Mouse (Mus musculus) megakaryocyte, embryonic 14.5 days (primary cell): Measurements from ENCODE around the gene Tex35. TPM values are rescaled to one million over a fixed set of nuclear protein-coding genes. Genes with fewer than 3 reads are reported as not detected.
A peak's percentile ranks its signal among the peaks of the same experiment; 100 is the strongest.

ENCODE experiments used
- H3K27me3 ChIP-seq: replicated peaks from 2 replicates; pipeline ENCODE3; 2012; ENCODE audit warnings: inconsistent platforms
- H3K36me3 ChIP-seq: replicated peaks from 2 replicates; pipeline ENCODE3; 2012; ENCODE audit warnings: low read length, inconsistent platforms, mixed read lengths
- H3K4me1 ChIP-seq: 2 replicates; pipeline ENCODE4 v1.6.1; 2012; ENCODE audit warnings: inconsistent platforms
- H3K4me3 ChIP-seq: replicated peaks from 2 replicates; pipeline ENCODE3; 2012; ENCODE audit warnings: moderate library complexity, mild to moderate bottlenecking, inconsistent platforms
- H3K9me3 ChIP-seq: 2 replicates; pipeline ENCODE4 v1.6.1; 2012; ENCODE audit warnings: inconsistent platforms
- FLI1 ChIP-seq: IDR thresholded peaks from 2 replicates; pipeline ENCODE4 v1.6.1; 2012; ENCODE audit warnings: low read length, inconsistent platforms, mixed read lengths
- GATA1 ChIP-seq: IDR thresholded peaks from 3 replicates; pipeline ENCODE4 v1.6.1; 2012; ENCODE audit warnings: mixed read lengths, low read length, inconsistent platforms, borderline replicate concordance
- polyA plus RNA-seq: library from polyadenylated mRNA; stranded (reverse); fragments of >175 nt; gene quantifications from 2 replicates; pipeline ENCODE4 v1.2.3, GENCODE M21; 2012; ENCODE audit warnings: low replicate concordance; ENCODE audit not compliant: insufficient read depth

The Tex35 gene
- polyA plus RNA-seq, 1 experiment, result not detected

DNA sequence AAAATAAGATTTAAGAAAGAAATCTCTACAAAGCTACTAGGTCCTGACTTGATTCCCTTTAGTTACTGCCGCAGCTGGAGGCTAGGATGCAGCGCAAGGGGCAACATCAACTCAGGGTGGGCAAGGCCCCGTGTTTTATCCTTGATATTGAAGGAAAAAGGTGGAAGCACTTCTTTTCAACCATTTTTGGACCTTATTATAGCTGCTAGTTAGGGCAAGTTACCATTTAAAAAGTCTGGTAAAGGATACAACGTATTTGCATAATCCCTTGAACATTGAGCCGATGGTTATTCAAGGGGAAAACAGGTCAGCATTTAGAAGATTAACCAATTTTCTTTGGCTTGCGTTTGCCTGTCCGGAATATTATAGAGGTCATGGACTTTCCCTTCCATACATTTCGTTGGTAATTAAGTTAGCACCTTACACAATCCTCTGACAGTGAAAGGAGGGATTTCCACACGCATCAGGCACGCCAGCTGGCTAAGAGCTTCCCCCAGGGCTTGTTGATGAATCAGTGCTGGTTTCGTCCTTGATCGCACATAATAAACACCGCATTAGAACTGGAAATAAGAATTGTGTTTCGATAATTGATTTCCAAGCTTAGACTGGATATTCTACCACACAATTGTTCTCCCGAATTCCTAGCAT lies 39.2 kb downstream of the Tex35 start:
- H3K36me3 ChIP-seq, result no peaks in the 10 kb centered on the region
- peaks cover 43% of the 10 kb centered on the region for H3K4me1 ChIP-seq
- no peak for TF ChIP-seq FLI1
- TF ChIP-seq GATA1, result no peak
- no peak overlapping the region for H3K4me3 ChIP-seq
- no peaks in the 10 kb centered on the region for H3K27me3 ChIP-seq
- H3K9me3 ChIP-seq, result no peaks in the 10 kb centered on the region

DNA sequence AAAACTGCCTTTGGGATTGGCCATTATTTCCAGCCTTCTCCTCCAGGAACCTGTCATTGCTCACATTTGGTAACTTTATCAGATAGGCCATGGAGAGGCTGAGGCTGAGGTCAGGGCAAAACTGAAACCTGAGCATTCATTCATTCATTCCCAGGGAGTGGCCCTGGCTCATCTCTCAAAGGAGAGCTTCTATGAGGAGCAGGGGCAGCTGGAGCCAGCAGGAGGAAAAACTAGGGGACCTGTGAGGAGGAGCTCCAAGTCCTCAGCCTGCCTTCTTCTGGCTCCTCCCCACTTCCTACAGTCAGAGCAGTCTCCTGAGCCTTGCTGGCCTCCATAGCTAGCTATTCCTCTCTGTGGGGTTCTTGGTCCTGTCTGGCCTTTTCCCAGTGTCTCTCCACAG lies 40.2 kb downstream of the Tex35 start:
- Histone ChIP-seq H3K4me1 (peaks cover 41% of the 10 kb centered on the region), H3K4me3 (no peak overlapping the region), H3K36me3 (no peaks in the 10 kb centered on the region), H3K27me3 (no peaks in the 10 kb centered on the region), H3K9me3 (no peaks in the 10 kb centered on the region)
- TF ChIP-seq GATA1, result no peak
- TF ChIP-seq FLI1, result no peak

GRCm38 (mm10) chr1:157065819-157066730 lies 42.4 kb downstream of the Tex35 start:
- Histone ChIP-seq H3K4me1 (peaks cover 57% of the 10 kb centered on the region), H3K4me3 (no peak overlapping the region), H3K9me3 (no peaks in the 10 kb centered on the region), H3K36me3 (no peaks in the 10 kb centered on the region), H3K27me3 (no peaks in the 10 kb centered on the region)
- no peak for TF ChIP-seq FLI1
- TF ChIP-seq GATA1, result no peak

DNA sequence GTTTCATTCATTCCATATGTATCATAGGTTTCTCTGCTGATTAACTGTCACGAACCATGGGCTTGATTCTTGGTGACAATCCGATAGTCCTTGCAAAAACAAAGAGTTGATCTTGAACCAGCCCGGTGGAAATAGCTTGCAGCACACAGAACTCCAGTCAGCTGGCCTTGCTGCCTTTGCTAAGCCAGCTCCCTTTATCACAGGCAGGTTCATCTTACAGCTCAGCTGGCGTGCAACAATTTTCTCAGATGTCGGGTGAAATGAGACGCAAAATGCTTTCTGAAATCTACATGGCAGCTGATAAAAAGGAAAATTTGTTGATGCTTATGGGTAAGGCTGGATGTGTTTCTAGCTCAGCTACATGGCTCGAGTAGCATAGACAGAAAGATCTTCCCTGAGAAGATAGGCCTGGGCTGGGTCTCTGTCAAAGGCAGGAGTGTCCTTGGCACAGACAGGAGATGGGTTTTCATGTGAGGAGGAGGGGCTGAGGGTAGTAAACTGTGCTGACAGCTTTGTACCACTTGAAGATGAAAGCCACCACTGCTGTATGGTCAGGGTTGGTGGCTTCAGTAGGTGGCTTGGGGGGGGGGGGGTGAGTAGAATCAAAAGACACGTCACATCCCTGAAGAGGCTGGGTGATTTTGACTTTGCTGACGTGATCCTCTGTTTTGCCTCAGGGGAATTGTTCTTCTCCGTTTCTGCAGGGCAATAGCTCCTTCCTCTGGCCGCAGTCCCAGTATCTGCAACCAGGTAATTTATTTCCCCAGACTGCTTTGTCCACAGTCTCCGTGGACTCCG lies 45.0 kb downstream of the Tex35 start:
- peaks cover 4% of the 10 kb centered on the region for H3K36me3 ChIP-seq
- no peak for TF ChIP-seq FLI1
- TF ChIP-seq GATA1, result no peak
- H3K4me1 ChIP-seq, result peaks cover 53% of the 10 kb centered on the region
- no peaks in the 10 kb centered on the region for H3K27me3 ChIP-seq
- no peak overlapping the region for H3K4me3 ChIP-seq
- H3K9me3 ChIP-seq, result no peaks in the 10 kb centered on the region

DNA sequence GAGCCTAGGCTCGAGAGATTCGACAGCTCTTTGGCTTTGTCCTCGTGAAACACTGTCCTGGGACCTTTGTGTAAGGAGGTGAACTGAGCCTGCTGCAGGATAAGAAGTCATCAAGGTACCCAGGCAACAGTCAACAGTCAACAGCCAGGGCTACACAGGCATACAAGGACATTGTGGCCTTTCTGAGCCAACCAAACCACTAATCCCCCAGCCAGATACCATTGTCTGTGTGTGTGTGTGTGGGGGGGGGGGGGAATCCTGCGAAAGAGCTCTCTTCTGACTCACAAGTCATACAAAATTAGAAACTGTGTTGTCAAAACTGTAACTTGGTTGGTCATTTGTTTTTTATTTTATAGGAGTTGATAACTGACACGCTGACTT lies 46.0 kb downstream of the Tex35 start:
- no peak for TF ChIP-seq FLI1
- TF ChIP-seq GATA1, result no peak
- no peaks in the 10 kb centered on the region for H3K27me3 ChIP-seq
- no peak overlapping the region for H3K4me3 ChIP-seq
- peaks cover 47% of the 10 kb centered on the region for H3K4me1 ChIP-seq
- no peaks in the 10 kb centered on the region for H3K9me3 ChIP-seq
- peaks cover 5% of the 10 kb centered on the region for H3K36me3 ChIP-seq

DNA sequence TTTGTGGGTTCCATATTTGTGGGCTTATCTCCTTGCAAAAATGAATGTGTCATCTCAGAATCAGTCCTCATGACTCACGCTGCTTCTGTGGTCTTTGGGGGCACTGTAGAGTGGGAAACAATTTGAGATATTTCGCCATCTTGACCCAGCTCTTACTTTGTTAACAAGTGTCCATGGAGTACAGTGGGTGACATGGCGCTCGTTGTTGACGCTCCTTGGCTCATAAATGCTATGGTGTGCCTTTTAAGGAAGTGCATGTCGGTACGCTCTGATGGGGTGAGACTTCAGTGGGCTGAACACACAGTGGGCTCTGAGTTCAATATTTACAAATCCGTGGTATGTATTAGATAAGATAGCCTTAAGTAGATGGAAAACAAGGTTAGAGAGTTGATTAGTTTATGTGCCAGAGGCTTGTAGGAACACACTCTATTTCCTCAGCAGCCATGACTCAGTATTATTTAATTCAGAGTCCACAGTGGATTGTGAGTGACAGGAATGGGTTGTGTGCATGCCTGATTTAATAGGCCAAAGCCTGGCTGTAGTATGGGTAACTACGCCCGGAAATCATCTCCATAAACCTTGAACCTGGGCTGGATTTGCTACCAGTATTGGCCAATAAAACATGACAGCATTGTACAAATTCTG lies 46.6 kb downstream of the Tex35 start:
- H3K9me3 ChIP-seq, result no peaks in the 10 kb centered on the region
- H3K4me1 ChIP-seq, result peaks cover 46% of the 10 kb centered on the region
- peaks cover 5% of the 10 kb centered on the region for H3K36me3 ChIP-seq
- no peak for TF ChIP-seq FLI1
- TF ChIP-seq GATA1, result no peak
- H3K4me3 ChIP-seq, result peak overlapping the region; percentile 38
- no peaks in the 10 kb centered on the region for H3K27me3 ChIP-seq

DNA sequence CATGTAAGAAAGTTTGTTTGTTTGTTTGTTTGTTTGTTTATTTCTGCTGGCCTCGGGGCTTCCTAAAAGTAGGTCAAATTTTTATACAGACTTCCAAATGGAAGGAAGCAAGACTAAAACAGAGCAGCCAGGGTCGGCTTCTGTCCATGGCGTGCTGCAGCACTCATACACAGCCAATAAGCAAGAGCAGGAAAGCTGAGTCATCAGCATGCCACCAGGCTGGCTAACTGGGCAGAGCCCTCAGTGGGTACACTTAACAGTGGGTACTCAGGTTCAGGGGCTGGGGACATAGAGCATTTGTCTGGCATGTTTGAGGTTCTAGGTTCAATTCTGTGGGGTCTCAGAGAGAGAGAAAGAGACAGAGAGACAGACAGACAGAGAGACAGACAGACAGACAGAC lies 47.3 kb downstream of the Tex35 start:
- no peak overlapping the region for H3K4me3 ChIP-seq
- H3K9me3 ChIP-seq, result no peaks in the 10 kb centered on the region
- no peak for TF ChIP-seq FLI1
- no peak for TF ChIP-seq GATA1
- peaks cover 5% of the 10 kb centered on the region for H3K36me3 ChIP-seq
- peaks cover 43% of the 10 kb centered on the region for H3K4me1 ChIP-seq
- no peaks in the 10 kb centered on the region for H3K27me3 ChIP-seq

GRCm38 (mm10) chr1:157060441-157061135 lies 47.9 kb downstream of the Tex35 start:
- no peak overlapping the region for H3K4me3 ChIP-seq
- TF ChIP-seq FLI1 (no peak), GATA1 (no peak)
- H3K36me3 ChIP-seq, result peaks cover 5% of the 10 kb centered on the region
- no peaks in the 10 kb centered on the region for H3K27me3 ChIP-seq
- peaks cover 44% of the 10 kb centered on the region for H3K4me1 ChIP-seq
- H3K9me3 ChIP-seq, result no peaks in the 10 kb centered on the region

GRCm38 (mm10) chr1:157055901-157056300 lies 52.6 kb downstream of the Tex35 start:
- H3K9me3 ChIP-seq, result no peaks in the 10 kb centered on the region
- H3K4me1 ChIP-seq, result peaks cover 33% of the 10 kb centered on the region
- peaks cover 5% of the 10 kb centered on the region for H3K36me3 ChIP-seq
- TF ChIP-seq FLI1 (no peak), GATA1 (no peak)
- no peak overlapping the region for H3K4me3 ChIP-seq
- no peaks in the 10 kb centered on the region for H3K27me3 ChIP-seq
